Mouse (Mus musculus) kidney, postnatal 0 days (tissue): ENCODE results near the gene Zcchc14. TPM values are rescaled to one million over a fixed set of nuclear protein-coding genes. Genes with fewer than 3 reads are reported as not detected.
"Not testable (repeated sequence)": the region's sequence is repeated elsewhere in the genome, so short reads cannot be mapped to it uniquely, and the experiment has no call there.

ENCODE experiments used
- ATAC-seq: fragments of 200-750 bp; cut with Nextera tagmentation; replicated peaks from 2 replicates; pipeline ENCODE4 v1.8.0; 2017; ENCODE audit warnings: low read depth, moderate number of reproducible peaks, moderate TSS enrichment, moderate library complexity; ENCODE audit not compliant: low FRiP score
- DNase-seq: peaks from one replicate; pipeline ENCODE4 v3.0.0-alpha.2; 2016; ENCODE audit warnings: low spot score
- H3K27ac ChIP-seq: fragments of 300-500 bp; sonication (generic); 2 replicates; pipeline ENCODE4 v1.5.1; 2014; ENCODE audit warnings: mild to moderate bottlenecking
- H3K27me3 ChIP-seq: fragments of 300-500 bp; sonication (generic); 2 replicates; pipeline ENCODE4 v1.6.1; 2014; ENCODE audit warnings: low read length, mixed read lengths; ENCODE audit not compliant: insufficient read depth
- H3K36me3 ChIP-seq: fragments of 300-500 bp; sonication (generic); 2 replicates; pipeline ENCODE4 v1.6.1; 2014; ENCODE audit warnings: low read length, mixed read lengths; ENCODE audit not compliant: insufficient read depth
- H3K4me1 ChIP-seq: fragments of 300-500 bp; sonication (generic); replicated peaks from 2 replicates; pipeline ENCODE4 v1.6.1; 2014; ENCODE audit warnings: antibody characterized with exemption, low read length, mixed read lengths; ENCODE audit not compliant: insufficient read depth
- H3K4me2 ChIP-seq: fragments of 300-500 bp; sonication (generic); 2 replicates; pipeline ENCODE4 v1.6.1; 2014; ENCODE audit warnings: mild to moderate bottlenecking, low read length, moderate library complexity, mixed read lengths
- H3K4me3 ChIP-seq: fragments of 300-500 bp; sonication (generic); replicated peaks from 2 replicates; pipeline ENCODE4 v1.5.1; 2014; ENCODE audit warnings: low read depth, low read length
- H3K9ac ChIP-seq: fragments of 300-500 bp; sonication (generic); 2 replicates; pipeline ENCODE4 v1.6.1; 2014; ENCODE audit warnings: low read depth, low read length
- H3K9me3 ChIP-seq: fragments of 300-500 bp; sonication (generic); replicated peaks from 2 replicates; pipeline ENCODE4 v1.6.1; 2016; ENCODE audit warnings: low read length, inconsistent platforms, mixed read lengths
- CTCF ChIP-seq: IDR thresholded peaks from 2 replicates; pipeline ENCODE4 v1.5.1; 2016; ENCODE audit warnings: antibody characterized with exemption, low read depth, mild to moderate bottlenecking, moderate library complexity
- WGBS: fragments of 180-500 bp; shearing (Covaris S2); extraction: QIAGEN DNeasy Blood & Tissue Kit; methylation state at CpG from one replicate; pipeline ENCODE4 v1.1.7; 2014; 5-methylcytosine and 5-hydroxymethylcytosine counted together
- polyA plus RNA-seq: library from polyadenylated mRNA; unstranded; fragments of >200 nt; fragmentation: Nextera tagmentation; extraction: Ambion mirVana; gene quantifications from 2 replicates; pipeline ENCODE4 v1.2.1, GENCODE M21; 2015

The Zcchc14 gene
- polyA plus RNA-seq, 1 experiment from 2014 or later = 10.9 TPM

- Histone ChIP-seq H3K9me3 (no peaks in the 10 kb centered on the region), H3K4me2 (no peak overlapping the region), H3K27me3 (no peaks in the 10 kb centered on the region), H3K9ac (no peak overlapping the region), H3K4me1 (no peaks in the 10 kb centered on the region), H3K4me3 (no peak overlapping the region), H3K36me3 (peaks cover 65% of the 10 kb centered on the region), H3K27ac (no peak overlapping the region)
- ATAC-seq (no peak), DNase-seq (peak; percentile 47)
- peak; percentile 72 for TF ChIP-seq CTCF
- WGBS = 86% methylated on average over 5 of the region's 5 CpGs
Measured at GRCm38 (mm10) chr8:121607661-121608060, 45.0 kb downstream of the Zcchc14 start.

GRCm38 (mm10) chr8:121603801-121604200 is 48.9 kb downstream of the Zcchc14 start:
- H3K4me1 ChIP-seq = no peaks in the 10 kb centered on the region
- no peak overlapping the region for H3K9ac ChIP-seq
- WGBS = 94% methylated on average over 12 of the region's 12 CpGs
- no peak for TF ChIP-seq CTCF
- no peaks in the 10 kb centered on the region for H3K9me3 ChIP-seq
- H3K4me2 ChIP-seq = no peak overlapping the region
- H3K36me3 ChIP-seq = peaks cover 63% of the 10 kb centered on the region
- no peak overlapping the region for H3K27ac ChIP-seq
- DNase-seq (no peak), ATAC-seq (no peak)
- H3K27me3 ChIP-seq = no peaks in the 10 kb centered on the region
- no peak overlapping the region for H3K4me3 ChIP-seq

GRCm38 (mm10) chr8:121602860-121603259 is 49.8 kb downstream of the Zcchc14 start:
- peak; percentile 92 for DNase-seq
- H3K4me1 ChIP-seq = no peaks in the 10 kb centered on the region
- peaks cover 60% of the 10 kb centered on the region for H3K36me3 ChIP-seq
- no peak overlapping the region for H3K27ac ChIP-seq
- no peak overlapping the region for H3K4me3 ChIP-seq
- H3K27me3 ChIP-seq = no peaks in the 10 kb centered on the region
- ATAC-seq = 0 out of 2 replicates have a peak, but pooled peaks have one; percentile 46
- TF ChIP-seq CTCF = peak; percentile 98
- H3K9ac ChIP-seq = no peak overlapping the region
- WGBS = 35% methylated on average over 3 of the region's 3 CpGs
- no peaks in the 10 kb centered on the region for H3K9me3 ChIP-seq
- no peak overlapping the region for H3K4me2 ChIP-seq

- Histone ChIP-seq H3K9me3 (no peaks in the 10 kb centered on the region), H3K27me3 (no peaks in the 10 kb centered on the region), H3K27ac (no peak overlapping the region), H3K4me3 (no peak overlapping the region), H3K9ac (no peak overlapping the region), H3K4me1 (no peaks in the 10 kb centered on the region), H3K4me2 (no peak overlapping the region), H3K36me3 (peaks cover 61% of the 10 kb centered on the region)
- TF ChIP-seq CTCF = no peak
- 94% methylated on average over 12 of the region's 12 CpGs for WGBS
- DNase-seq (no peak), ATAC-seq (no peak)
Measured at GRCm38 (mm10) chr8:121602411-121602810, 50.3 kb downstream of the Zcchc14 start.

- 89% methylated on average over 14 of the region's 14 CpGs for WGBS
- H3K4me1 ChIP-seq = no peaks in the 10 kb centered on the region
- no peak overlapping the region for H3K4me3 ChIP-seq
- H3K27me3 ChIP-seq = no peaks in the 10 kb centered on the region
- H3K4me2 ChIP-seq = no peak overlapping the region
- DNase-seq (no peak), ATAC-seq (no peak)
- peaks cover 51% of the 10 kb centered on the region for H3K36me3 ChIP-seq
- no peaks in the 10 kb centered on the region for H3K9me3 ChIP-seq
- H3K9ac ChIP-seq = no peak overlapping the region
- no peak for TF ChIP-seq CTCF
- H3K27ac ChIP-seq = no peak overlapping the region
Measured at GRCm38 (mm10) chr8:121599842-121600241, 52.9 kb downstream of the Zcchc14 start.

GRCm38 (mm10) chr8:121598892-121599291 is 53.8 kb downstream of the Zcchc14 start:
- Histone ChIP-seq H3K4me1 (no peaks in the 10 kb centered on the region), H3K4me2 (no peak overlapping the region), H3K27me3 (no peaks in the 10 kb centered on the region), H3K9me3 (no peaks in the 10 kb centered on the region), H3K9ac (no peak overlapping the region), H3K4me3 (no peak overlapping the region), H3K27ac (no peak overlapping the region), H3K36me3 (peaks cover 50% of the 10 kb centered on the region)
- peak; percentile 78 for ATAC-seq
- 28% methylated on average over 7 of the region's 7 CpGs for WGBS
- TF ChIP-seq CTCF = peak; percentile 94
- DNase-seq = peak; percentile 89

- TF ChIP-seq CTCF = no peak
- WGBS = 95% methylated on average over 7 of the region's 7 CpGs
- H3K27ac ChIP-seq = no peak overlapping the region
- H3K36me3 ChIP-seq = peaks cover 51% of the 10 kb centered on the region
- H3K4me1 ChIP-seq = no peaks in the 10 kb centered on the region
- DNase-seq (no peak), ATAC-seq (no peak)
- no peaks in the 10 kb centered on the region for H3K9me3 ChIP-seq
- no peak overlapping the region for H3K9ac ChIP-seq
- no peaks in the 10 kb centered on the region for H3K27me3 ChIP-seq
- no peak overlapping the region for H3K4me3 ChIP-seq
- no peak overlapping the region for H3K4me2 ChIP-seq
Measured at GRCm38 (mm10) chr8:121598190-121598589, 54.5 kb downstream of the Zcchc14 start.

- not testable (repeated sequence) for H3K27me3 ChIP-seq, ATAC-seq, H3K27ac ChIP-seq, H3K4me1 ChIP-seq, DNase-seq, H3K4me3 ChIP-seq, H3K4me2 ChIP-seq, H3K9ac ChIP-seq, H3K9me3 ChIP-seq
- peaks cover 51% of the 10 kb centered on the region for H3K36me3 ChIP-seq
- 69% methylated on average over 2 of the region's 2 CpGs for WGBS
Measured at GRCm38 (mm10) chr8:121597492-121597891, 55.2 kb downstream of the Zcchc14 start.
